Mouse (Mus musculus): ENCODE measurements around the gene Car10. TPM values are rescaled to one million over a fixed set of nuclear protein-coding genes. Genes with fewer than 3 reads are reported as not detected.

The Car10 gene
- total RNA-seq (2023) = not detected

DNA sequence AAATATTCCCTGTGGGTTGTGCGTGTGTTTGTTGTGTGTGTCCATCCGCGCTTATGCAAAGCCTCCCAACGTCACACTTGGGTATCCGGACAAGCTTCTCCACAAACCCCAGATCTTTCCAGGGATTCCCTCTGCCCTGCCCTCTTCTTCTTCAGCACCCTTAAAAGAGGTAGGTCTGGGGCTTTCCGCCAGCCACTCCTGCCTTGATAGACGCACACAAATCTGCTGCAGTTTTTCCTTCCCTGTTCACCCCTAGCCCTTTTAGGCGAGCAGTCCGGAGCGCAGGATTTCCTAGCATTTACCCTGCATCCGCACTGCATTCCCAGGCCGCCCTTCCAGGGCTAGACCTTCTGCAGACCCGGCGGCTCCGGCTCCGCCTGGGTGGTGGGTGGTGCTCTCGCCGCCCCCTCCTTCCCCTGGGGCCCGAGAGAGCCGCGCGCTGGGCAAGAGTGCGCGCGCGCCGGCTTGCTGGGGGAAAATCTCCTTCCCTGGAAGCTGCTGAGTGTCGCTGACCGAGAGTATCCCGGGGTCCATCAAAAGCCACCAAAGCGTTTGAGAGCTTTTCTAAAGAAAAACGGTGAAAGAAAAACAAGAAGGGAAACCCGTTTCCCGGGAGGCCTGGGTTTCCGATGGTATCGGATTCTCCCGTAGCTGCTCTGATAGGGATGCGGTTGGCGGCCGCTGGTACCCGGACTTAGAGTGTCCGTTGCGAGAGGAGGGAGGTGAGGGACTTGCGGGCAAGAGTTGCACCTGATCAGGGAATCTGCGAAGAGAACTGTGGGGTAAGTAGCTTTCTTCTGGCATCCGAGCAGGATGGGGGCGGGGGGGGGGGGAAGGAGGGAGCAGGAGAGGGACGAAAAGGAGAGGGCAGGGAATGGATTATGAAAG lies at the start of gene Car10:
Car10 (plus strand) TSS at position 88 of the 888 bp plus-strand sequence.

All from neutrophil, adult 83 days (primary cell).